In the genomic region with DNA sequence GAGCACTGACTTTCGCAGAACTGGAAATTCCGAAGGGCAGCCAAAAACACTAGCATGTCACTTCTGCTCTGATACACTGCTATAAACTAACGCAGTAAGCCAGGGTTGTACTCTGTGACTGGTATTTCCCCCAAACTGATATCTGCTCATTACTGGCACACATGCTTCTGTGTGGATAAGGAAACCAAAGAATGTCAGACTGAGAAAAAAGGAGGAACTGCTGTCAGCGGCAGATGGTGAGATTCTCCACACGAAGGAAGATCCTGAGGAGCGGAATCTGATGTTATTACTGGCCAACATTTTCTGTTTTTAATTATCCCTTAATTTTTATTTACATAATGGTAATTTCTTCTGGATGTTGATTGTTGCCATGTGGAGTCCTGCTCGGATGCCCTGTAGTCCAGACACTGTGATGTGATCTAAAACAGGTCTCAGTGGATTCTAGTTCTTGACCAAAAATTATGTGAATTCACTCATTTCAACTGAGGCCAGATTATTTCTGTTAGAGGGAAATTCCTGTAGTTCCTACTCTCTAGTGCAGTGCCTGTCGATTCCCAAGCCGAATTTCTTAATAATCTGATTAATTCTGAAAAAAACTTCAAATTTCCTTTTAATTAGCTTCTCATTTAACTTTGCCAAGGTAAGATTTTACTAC, we compare ENCODE assay signal across 11 mouse cellular contexts.
DNase-seq lines count a peak whose midpoint lies in the region; ATAC-seq and TF ChIP-seq lines count a peak whose summit lies in the region.
"Had no signal": no experiment of that assay in that cellular context is flagged by ENCODE, and none has a peak within 500 bp of the region (broad histone marks: within the 10 kb centered on the region; RNA-seq: fewer than 3 reads in every experiment).

No protein-coding gene starts in this region.

- H3K9ac ChIP-seq in kidney, postnatal 0 days (ENCODE audit: low read depth, low read length): no peak overlapping the region
- H3K9ac ChIP-seq: hindbrain, embryonic 12.5 days had no signal

- no peaks in the 10 kb centered on the region for H3K79me2 ChIP-seq in macrophage (ENCODE audit: inconsistent target)

- no peak overlapping the region; the same call in 1 of the 2 replicates for H3K4me2 ChIP-seq in kidney, postnatal 0 days (ENCODE audit: low read length)
- H3K4me2 ChIP-seq: hindbrain, embryonic 12.5 days had no signal

- ATAC-seq in kidney, postnatal 0 days (replicated peaks; ENCODE audit: low FRiP score, low read depth): no peak
- ATAC-seq in common myeloid progenitor, adult 5-6 weeks (replicated peaks; ENCODE audit: low read depth, poor library complexity, severe bottlenecking): peak; percentile 96

- H3K4me1 ChIP-seq in kidney, postnatal 0 days (replicated peaks; ENCODE audit: insufficient read depth, low read length): no peaks in the 10 kb centered on the region
- H3K4me1 ChIP-seq: hindbrain, embryonic 12.5 days had no signal

- peak; percentile 13 for DNase-seq in embryo, embryonic 10 days (ENCODE audit: low spot score)
- no peak for DNase-seq in embryo, embryonic 9.5 days (ENCODE audit: extremely low spot score)
- DNase-seq in kidney, postnatal 0 days (ENCODE audit: low spot score): peak; percentile 32
- no peak for DNase-seq in kidney, postnatal 36 days
- DNase-seq in kidney, postnatal 14 days: no peak
- DNase-seq in c-Kit-positive CD71-positive TER-119-positive erythroid progenitor cells, embryonic 14.5 days (ENCODE audit: low spot score): no peak
- DNase-seq: cerebellum, adult 9-11 months; lung, postnatal 10 days had no signal

- TF ChIP-seq CTCF in kidney, postnatal 0 days (IDR thresholded peaks at IDR 0.05; ENCODE audit: low read depth): no peak

- no peak overlapping the region for H3K4me3 ChIP-seq in kidney, postnatal 0 days (replicated peaks; ENCODE audit: low read depth, low read length)
- peak overlapping the region; percentile 0; the same call in 1 of the 2 replicates for H3K4me3 ChIP-seq in macrophage (ENCODE audit: inconsistent target)
- H3K4me3 ChIP-seq: hindbrain, embryonic 12.5 days had no signal

- H3K27ac ChIP-seq in kidney, postnatal 0 days: no peak overlapping the region
- H3K27ac ChIP-seq in macrophage: no peak overlapping the region
- H3K27ac ChIP-seq: hindbrain, embryonic 12.5 days had no signal

- no peaks in the 10 kb centered on the region for H3K27me3 ChIP-seq in kidney, postnatal 0 days (ENCODE audit: insufficient read depth, low read length)
- H3K27me3 ChIP-seq: hindbrain, embryonic 12.5 days had no signal

- no peaks in the 10 kb centered on the region for H3K36me3 ChIP-seq in kidney, postnatal 0 days (ENCODE audit: insufficient read depth, low read length)
- H3K36me3 ChIP-seq in macrophage (ENCODE audit: inconsistent target): no peaks in the 10 kb centered on the region
- H3K36me3 ChIP-seq: hindbrain, embryonic 12.5 days had no signal

- H3K9me3 ChIP-seq in kidney, postnatal 0 days (replicated peaks; ENCODE audit: low read length): no peaks in the 10 kb centered on the region; the same call in 1 of the 2 replicates
- H3K9me3 ChIP-seq: hindbrain, embryonic 12.5 days had no signal

- 65% methylated on average over 9 of the region's 9 CpGs for WGBS in kidney, postnatal 0 days
- 28% methylated on average over 9 of the region's 9 CpGs for WGBS in macrophage (ENCODE audit: missing documents)

Comparison
In these comparisons a context has a peak if more than half of its experiments do, and no peak if none do; other contexts are left out.
1. DNase-seq: peak in embryo, embryonic 10 days (single experiment) and kidney, postnatal 0 days (single experiment); none in embryo, embryonic 9.5 days (single experiment), kidney, postnatal 36 days (0 of 2), kidney, postnatal 14 days (single experiment) and c-Kit-positive CD71-positive TER-119-positive erythroid progenitor cells, embryonic 14.5 days (single experiment).